Mouse (Mus musculus): ENCODE measurements around the gene Cenpm. TPM values are rescaled to one million over a fixed set of nuclear protein-coding genes. Genes with fewer than 3 reads are reported as not detected.

Gene Cenpm
- total RNA-seq, 2 experiments from 2014 or later = 2.9 to 4.3 TPM

DNA sequence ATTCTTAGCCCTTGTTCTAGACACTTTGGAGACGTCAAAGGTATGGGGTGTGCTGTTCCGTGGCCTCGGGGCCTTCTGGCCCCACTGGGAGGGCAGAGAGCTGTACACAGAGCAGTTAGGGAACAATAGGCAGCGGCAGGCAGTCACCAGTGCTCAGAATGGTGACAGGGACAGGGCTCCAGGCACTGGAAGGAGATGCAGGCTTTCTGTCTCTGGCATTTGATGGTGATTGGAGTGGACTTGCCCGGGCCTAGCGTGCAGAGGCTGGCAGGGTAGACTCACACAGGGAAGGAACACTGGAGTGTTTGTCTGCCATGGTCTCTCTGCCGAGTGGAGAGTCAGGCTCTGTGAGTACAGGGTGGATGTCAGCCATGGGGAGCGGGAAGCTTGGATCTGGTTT is 51.9 kb downstream of the Cenpm start:
- no peak for DNase-seq

DNA sequence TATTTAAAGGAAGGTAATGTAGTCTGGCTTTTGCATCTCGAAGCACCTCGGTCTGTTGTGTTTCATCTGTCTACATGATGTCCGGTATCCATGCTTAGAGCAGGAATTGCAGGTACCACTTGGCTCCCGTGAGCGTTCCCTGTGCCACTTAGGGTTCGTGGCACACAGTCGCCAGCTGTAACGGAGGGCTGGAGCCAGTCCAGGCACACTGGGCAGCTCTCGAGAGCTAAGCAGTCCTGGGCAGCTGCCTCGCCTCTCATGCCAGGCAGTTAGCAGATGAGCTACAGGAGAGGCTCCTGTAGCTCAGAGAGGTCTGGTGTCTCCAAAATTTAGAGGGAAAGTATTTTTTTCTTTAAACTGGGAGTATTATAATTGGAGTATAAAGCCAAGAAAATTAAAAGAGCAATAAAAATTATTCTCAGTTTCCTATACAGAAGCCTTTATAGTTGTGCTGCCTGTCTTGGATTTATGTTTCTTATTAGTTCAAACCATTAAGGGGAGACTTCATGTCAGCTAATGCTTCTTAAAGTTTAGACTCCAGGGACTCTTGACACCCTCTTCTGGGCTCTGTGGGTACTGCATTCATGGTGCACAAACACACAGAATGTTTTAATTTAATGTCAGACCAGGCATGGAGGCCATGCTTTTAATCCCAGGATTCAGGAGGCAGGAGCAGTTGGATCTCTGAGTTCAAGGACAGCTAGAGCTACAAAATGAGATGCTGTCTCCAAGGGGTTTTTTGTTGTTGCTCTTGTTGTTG is 55.9 kb downstream of the Cenpm start:
- DNase-seq = peak; percentile 28 to 53

DNA sequence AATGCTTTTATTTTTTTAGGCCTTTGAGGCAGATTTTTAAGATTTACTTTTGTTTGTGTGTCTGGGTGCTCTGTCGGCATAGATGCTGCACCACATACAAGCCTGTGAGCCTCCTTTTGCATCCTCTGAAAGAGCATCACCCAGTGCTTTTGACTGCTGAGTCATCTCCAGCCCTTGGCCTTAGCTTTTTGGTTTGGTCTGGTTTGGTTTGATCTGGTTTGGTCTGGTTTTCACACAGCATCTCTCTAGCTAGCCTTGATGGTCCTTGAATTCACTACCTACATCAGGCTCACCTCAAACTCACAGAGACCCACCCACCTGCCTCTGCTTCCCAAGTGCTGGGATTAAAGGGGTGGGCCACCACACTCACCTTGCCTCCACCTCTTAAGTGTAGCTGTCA is 56.6 kb downstream of the Cenpm start:
- no peak for DNase-seq

DNA sequence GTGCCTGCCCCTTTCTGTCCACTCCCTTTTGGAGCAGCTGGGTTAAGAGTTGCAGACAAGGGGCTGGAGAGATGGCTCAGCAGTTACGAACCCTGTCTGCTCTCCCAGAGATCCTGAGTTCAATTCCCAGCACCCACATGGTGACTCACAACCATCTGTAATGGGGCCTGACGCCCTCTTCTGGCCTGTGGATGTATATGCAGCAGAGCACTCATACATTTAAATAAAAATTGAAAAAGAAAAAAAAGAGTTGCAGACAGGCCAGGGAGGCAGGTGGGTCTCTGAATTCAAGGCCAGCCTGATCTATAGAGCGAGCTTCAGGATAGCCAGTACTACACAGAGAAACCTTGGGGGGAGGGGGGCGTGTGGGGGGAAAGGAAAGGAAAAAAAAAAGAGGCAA is 57.1 kb downstream of the Cenpm start:
- no peak for DNase-seq

DNA sequence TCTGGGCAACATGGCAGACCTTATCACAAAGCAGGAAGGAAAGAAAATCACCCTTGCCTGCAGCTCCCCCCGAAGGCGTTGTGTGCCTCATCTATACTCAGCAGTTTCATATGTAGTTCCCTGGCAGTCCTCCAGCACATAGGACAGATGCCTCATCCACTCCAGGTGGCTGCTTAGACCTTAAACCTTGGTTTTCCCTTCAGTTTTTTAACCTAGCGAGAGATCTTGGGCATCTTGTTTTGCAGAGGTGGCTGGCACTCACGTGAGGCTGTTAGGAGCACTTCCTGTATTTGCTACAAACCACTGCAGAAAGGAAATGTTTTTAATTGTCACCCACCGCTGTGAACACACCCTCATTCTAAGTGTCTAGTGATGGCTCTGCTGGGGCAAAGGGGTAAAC is 57.6 kb downstream of the Cenpm start:
- DNase-seq = no peak

DNA sequence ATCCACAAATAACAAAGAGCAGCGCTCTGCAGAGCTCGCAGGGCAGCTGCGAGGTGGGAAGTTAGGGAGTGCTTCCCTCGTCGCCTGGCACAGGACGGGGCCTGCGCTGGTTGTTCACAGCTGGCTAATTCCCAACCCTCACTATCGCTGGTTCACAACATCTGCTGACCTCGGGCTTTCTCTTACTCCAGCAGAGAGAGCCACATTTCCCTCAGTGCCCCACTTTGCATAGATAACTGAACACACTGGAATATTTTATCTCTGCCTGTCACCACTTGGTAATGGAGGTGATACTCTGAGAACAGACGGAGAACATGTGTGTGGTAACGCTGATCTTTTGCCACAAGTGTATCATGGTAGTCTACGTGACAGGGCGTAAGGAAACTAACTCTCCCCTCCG is 58.4 kb downstream of the Cenpm start:
- DNase-seq = no peak

DNA sequence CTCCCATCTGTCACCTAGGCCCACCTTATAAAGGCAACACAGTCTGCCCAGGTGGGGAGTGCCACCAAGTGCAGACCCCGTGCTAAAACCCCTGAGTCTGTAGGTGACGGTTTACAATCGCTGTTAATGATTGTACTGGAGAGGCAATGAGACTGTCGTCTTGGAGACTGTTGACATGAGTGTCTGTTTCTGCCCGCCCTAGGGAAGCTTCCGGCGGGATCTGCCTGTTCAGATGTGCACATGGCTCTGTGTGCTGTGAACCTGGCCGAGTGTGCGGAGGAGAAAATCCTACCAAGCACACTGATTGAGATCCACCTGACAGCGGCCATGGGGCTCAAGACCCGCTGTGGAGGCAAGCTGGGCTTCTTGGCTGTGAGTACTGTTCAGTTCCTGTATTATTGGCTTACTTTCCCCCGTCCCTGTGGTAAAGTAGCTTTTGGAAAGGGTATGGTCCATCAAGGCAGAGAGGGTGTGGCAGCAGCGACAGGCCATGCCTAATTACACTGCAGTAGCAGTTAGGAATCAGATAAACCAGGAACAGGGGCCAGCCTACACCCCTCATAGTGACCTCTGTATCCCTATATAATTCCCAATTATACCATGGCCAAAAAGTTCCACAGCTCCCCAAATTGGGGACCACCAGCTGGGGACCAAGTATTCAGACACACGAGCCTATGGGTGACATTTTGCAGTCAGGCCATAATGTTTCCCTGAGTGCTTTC is 59.3 kb downstream of the Cenpm start:
- no peak for DNase-seq

DNA sequence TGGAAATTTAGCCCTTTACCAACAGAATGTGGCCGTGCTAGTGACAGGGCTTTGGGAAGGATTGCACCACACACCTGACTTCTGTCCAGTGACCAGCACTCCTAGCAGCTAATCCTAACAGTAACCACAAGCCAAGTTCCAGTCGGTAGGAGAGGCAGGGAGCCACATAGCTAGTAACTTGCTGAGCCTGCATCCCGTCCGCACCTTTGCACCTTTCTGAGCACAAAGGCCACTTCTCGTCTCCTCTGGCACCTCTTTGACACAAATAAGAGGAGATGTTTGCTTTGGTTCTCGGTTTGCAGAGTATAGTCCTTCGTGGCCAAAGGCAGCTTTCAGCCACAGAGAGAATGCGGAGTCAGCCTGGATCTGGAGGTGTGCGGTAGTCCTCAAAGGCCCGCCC is 59.9 kb downstream of the Cenpm start:
- no peak for DNase-seq

DNA sequence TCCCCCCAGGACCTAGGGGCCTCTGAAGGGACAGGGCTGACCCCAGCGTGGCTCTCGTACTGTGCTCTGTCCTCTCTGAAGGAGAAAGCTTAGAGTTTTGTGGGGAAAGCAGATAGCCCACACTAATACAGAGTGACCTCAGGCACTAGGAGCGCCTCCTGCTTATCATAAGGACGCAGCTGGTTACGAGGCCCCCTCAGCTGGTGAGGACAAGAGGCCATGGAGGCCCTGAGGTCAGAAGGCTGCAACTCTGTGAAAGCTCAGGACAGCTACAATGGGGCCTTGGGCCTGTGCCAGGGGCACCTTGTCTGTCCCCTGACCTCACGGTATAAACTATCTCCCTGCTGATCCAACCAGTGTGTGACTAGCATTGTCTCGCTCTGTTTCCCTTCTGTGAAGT is 60.4 kb downstream of the Cenpm start:
- no peak for DNase-seq

Small RNA genes within 50 kb of the gene (microRNA-seq; reads per million reads assigned to microRNA genes)
- gene Mir33 = 33.8 reads per million, percentile 40 among the genes with 10 or more reads in this experiment

Other genes with a start within 250 kb of the Cenpm start
- 100 to 1,000 TPM in 1 of 2 experiments, 10 to 100 TPM in 1; 54.2 to 105 TPM for gene Desi1, start 210.9 kb downstream of the Cenpm start, total RNA-seq (2021)
- gene Snu13, start 197.2 kb downstream of the Cenpm start, total RNA-seq (2021) = 10 to 100 TPM; 88.7 to 94.1 TPM
- gene 4930407I10Rik, start 185.6 kb downstream of the Cenpm start, total RNA-seq (2021) = not detected
- gene Mei1, start 174.8 kb downstream of the Cenpm start, total RNA-seq (2021) = 1 to 10 TPM in 1 of 2 experiments, under 1 TPM in 1; 0.76 to 3.7 TPM
- gene Ccdc134, start 116.8 kb downstream of the Cenpm start, total RNA-seq (2021) = 10 to 100 TPM in 1 of 2 experiments, 1 to 10 TPM in 1; 6.7 to 11.3 TPM
- 100 to 1,000 TPM in 1 of 2 experiments, 10 to 100 TPM in 1; 80.3 to 113 TPM for gene Srebf2, start 97.6 kb downstream of the Cenpm start, total RNA-seq (2021)
- under 1 TPM; 0.46 to 0.73 TPM for gene Shisa8, start 31.9 kb downstream of the Cenpm start, total RNA-seq (2021)
- gene Tnfrsf13c, start 20.4 kb downstream of the Cenpm start, total RNA-seq (2021) = under 1 TPM in 1 of 2 experiments, not detected in 1; 0.20 TPM
- gene 1500009C09Rik, start 7.6 kb upstream of the Cenpm start, total RNA-seq (2021) = 1 to 10 TPM in 1 of 2 experiments, under 1 TPM in 1; 0.23 to 1.2 TPM
- gene Sept3, start 30.1 kb upstream of the Cenpm start, total RNA-seq (2021) = 1 to 10 TPM; 2.6 to 4.3 TPM
- not detected for gene Wbp2nl, start 54.2 kb upstream of the Cenpm start, total RNA-seq (2021)
- gene Naga, start 94.2 kb upstream of the Cenpm start, total RNA-seq (2021) = 10 to 100 TPM; 59.1 to 68.1 TPM
- gene Pheta2, start 94.2 kb upstream of the Cenpm start, total RNA-seq (2021) = 1 to 10 TPM in 1 of 2 experiments, under 1 TPM in 1; 0.59 to 1.1 TPM
- 100 to 1,000 TPM; 166 to 186 TPM for gene Smdt1, start 94.2 kb upstream of the Cenpm start, total RNA-seq (2021)
- 100 to 1,000 TPM; 439 to 578 TPM for gene Ndufa6, start 109.6 kb upstream of the Cenpm start, total RNA-seq (2021)
- gene Cyp2d22, start 135.5 kb upstream of the Cenpm start, total RNA-seq (2021) = 10 to 100 TPM; 34.1 to 36.4 TPM
- gene Cyp2d11, start 149.3 kb upstream of the Cenpm start, total RNA-seq (2021) = not detected
- gene Cyp2d10, start 162.4 kb upstream of the Cenpm start, total RNA-seq (2021) = under 1 TPM in 1 of 2 experiments, not detected in 1; 0.83 TPM
- gene Cyp2d9, start 188.7 kb upstream of the Cenpm start, total RNA-seq (2021) = 1 to 10 TPM in 1 of 2 experiments, not detected in 1; 1.9 TPM

Data from adrenal gland, postnatal 36 days (tissue).